Mouse (Mus musculus) CH12.LX (cell line): ENCODE measurements around the gene Gm10271. TPM values are rescaled to one million over a fixed set of nuclear protein-coding genes. Genes with fewer than 3 reads are reported as not detected.
A peak's percentile ranks its signal among the peaks of the same experiment; 100 is the strongest.

Source experiments
- DNase-seq: peaks from one replicate; pipeline ENCODE4 v3.0.0-alpha.2; 2013; ENCODE audit errors: extremely low read depth
- H3K27ac ChIP-seq: 2 replicates; pipeline ENCODE4 v1.5.1; 2012; ENCODE audit warnings: low read depth, mild to moderate bottlenecking, control low read depth, moderate library complexity; ENCODE audit not compliant: insufficient read depth
- H3K27me3 ChIP-seq: replicated peaks from 2 replicates; pipeline ENCODE3; 2012; ENCODE audit warnings: inconsistent platforms
- H3K36me3 ChIP-seq, 2 experiments: replicated peaks in 1 of 2; 2 replicates each; pipeline versions ENCODE3 to v1.6.1; 2012; ENCODE audit warnings: inconsistent platforms in 1 of 2, low read length in 1 of 2, mild to moderate bottlenecking in 1 of 2, mixed read lengths in 1 of 2, moderate library complexity in 1 of 2; ENCODE audit not compliant: control insufficient read depth in 1 of 2, insufficient read depth in 1 of 2
- H3K4me1 ChIP-seq, 2 experiments: 2 replicates each; pipeline ENCODE4 v1.6.1; 2012; ENCODE audit warnings: inconsistent platforms in 1 of 2, moderate library complexity in 1 of 2; ENCODE audit not compliant: insufficient read depth in 2 of 2, control insufficient read depth in 1 of 2
- H3K4me2 ChIP-seq: 2 replicates; pipeline ENCODE4 v1.6.1; 2012; ENCODE audit warnings: low read depth, mild to moderate bottlenecking, control low read depth; ENCODE audit not compliant: poor library complexity, insufficient read depth, severe bottlenecking
- H3K4me3 ChIP-seq, 3 experiments: fragments of 150-350 bp in 1 of 3; sonication (generic) in 1 of 3; replicated peaks in 1 of 3; 2 replicates each; pipeline versions ENCODE3 to v1.5.1; 2011 to 2012; ENCODE audit warnings: low read depth in 2 of 3, low read length in 2 of 3, mild to moderate bottlenecking in 2 of 3, moderate library complexity in 2 of 3, control low read depth in 1 of 3, improper control_type of control experiment in 1 of 3, inconsistent platforms in 1 of 3, mixed read lengths in 1 of 3; ENCODE audit not compliant: poor library complexity in 1 of 3
- H3K79me2 ChIP-seq: replicated peaks from 2 replicates; pipeline ENCODE4 v1.6.1; 2012; ENCODE audit warnings: mild to moderate bottlenecking, moderate library complexity; ENCODE audit not compliant: control insufficient read depth, poor library complexity, insufficient read depth, severe bottlenecking; ENCODE audit errors: extremely low read depth
- H3K9ac ChIP-seq: 2 replicates; pipeline ENCODE4 v1.6.1; 2012; ENCODE audit warnings: low read depth, mild to moderate bottlenecking, control low read depth, moderate library complexity; ENCODE audit not compliant: insufficient read depth
- H3K9me3 ChIP-seq: replicated peaks from 2 replicates; pipeline ENCODE3; 2012; ENCODE audit warnings: low read length, inconsistent platforms, mixed read lengths
- CHD2 ChIP-seq: IDR thresholded peaks from 2 replicates; pipeline ENCODE4 v1.6.1; 2011; ENCODE audit warnings: low read length, improper control_type of control experiment
- CTCF ChIP-seq, 2 experiments: IDR thresholded peaks in 1 of 2; conservative IDR thresholded peaks in 1 of 2; 2 replicates each; pipeline ENCODE4 v1.5.1; 2011 to 2012; ENCODE audit warnings: low read depth in 2 of 2, low read length in 2 of 2, improper control_type of control experiment in 1 of 2, inconsistent platforms in 1 of 2, mild to moderate bottlenecking in 1 of 2, moderate library complexity in 1 of 2
- ELF1 ChIP-seq: IDR thresholded peaks from 2 replicates; pipeline ENCODE4 v1.6.1; 2014; ENCODE audit warnings: low read depth, mild to moderate bottlenecking, inconsistent platforms, low read length, improper control_type of control experiment
- ETS1 ChIP-seq: conservative IDR thresholded peaks from 2 replicates; pipeline ENCODE4 v1.6.1; 2012; ENCODE audit warnings: low read depth, mild to moderate bottlenecking, inconsistent platforms, low read length, improper control_type of control experiment, moderate library complexity
- HCFC1 ChIP-seq: IDR thresholded peaks from 2 replicates; pipeline ENCODE4 v1.6.1; 2012; ENCODE audit warnings: low read depth, mild to moderate bottlenecking, inconsistent platforms, low read length, improper control_type of control experiment
- JUND ChIP-seq: conservative IDR thresholded peaks from 2 replicates; pipeline ENCODE4 v1.6.1; 2011; ENCODE audit warnings: low read depth, low read length, improper control_type of control experiment
- MAFK ChIP-seq: IDR thresholded peaks from 2 replicates; pipeline ENCODE4 v1.6.1; 2011; ENCODE audit warnings: low read length, improper control_type of control experiment; ENCODE audit not compliant: insufficient replicate concordance
- MYC ChIP-seq: IDR thresholded peaks from 2 replicates; pipeline ENCODE4 v1.6.1; 2011; ENCODE audit warnings: low read depth, mild to moderate bottlenecking, improper control_type of control experiment, low read length
- NRF1 ChIP-seq: IDR thresholded peaks from 2 replicates; pipeline ENCODE4 v1.6.1; 2014; ENCODE audit warnings: low read depth, mild to moderate bottlenecking, inconsistent platforms, low read length, improper control_type of control experiment, moderate library complexity
- PAX5 ChIP-seq: IDR thresholded peaks from 2 replicates; pipeline ENCODE4 v1.6.1; 2012; ENCODE audit warnings: low read length, inconsistent platforms, mixed read lengths
- POLR2AphosphoS2 ChIP-seq: IDR thresholded peaks from 2 replicates; pipeline ENCODE4 v1.6.1; 2011; ENCODE audit warnings: low read depth, low read length, improper control_type of control experiment
- RAD21 ChIP-seq: IDR thresholded peaks from 2 replicates; pipeline ENCODE4 v1.6.1; 2011; ENCODE audit warnings: low read depth, mild to moderate bottlenecking, low read length, improper control_type of control experiment, moderate library complexity
- SIN3A ChIP-seq: IDR thresholded peaks from 2 replicates; pipeline ENCODE4 v1.6.1; 2012; ENCODE audit warnings: low read length, improper control_type of control experiment, inconsistent platforms
- SMC3 ChIP-seq: IDR thresholded peaks from 2 replicates; pipeline ENCODE4 v1.6.1; 2011; ENCODE audit warnings: low read depth, low read length, improper control_type of control experiment
- TCF12 ChIP-seq: IDR thresholded peaks from 2 replicates; pipeline ENCODE4 v1.6.1; 2014; ENCODE audit warnings: low read depth, mild to moderate bottlenecking, inconsistent platforms, low read length, improper control_type of control experiment
- USF2 ChIP-seq: conservative IDR thresholded peaks from 2 replicates; pipeline ENCODE4 v1.6.1; 2011; ENCODE audit warnings: low read depth, low read length, improper control_type of control experiment
- ZC3H11A ChIP-seq: IDR thresholded peaks from 2 replicates; pipeline ENCODE4 v1.6.1; 2012; ENCODE audit warnings: low read depth, mild to moderate bottlenecking, inconsistent platforms, low read length, improper control_type of control experiment
- ZNF384 ChIP-seq: IDR thresholded peaks from 2 replicates; pipeline ENCODE4 v1.6.1; 2012; ENCODE audit warnings: low read depth, low read length, improper control_type of control experiment, inconsistent platforms
- dilution Hi-C: fragments of 300-500 bp; cut with MboI; formaldehyde crosslinking; loops from 2 replicates; pipeline ENCODE4 v1.14.3; 2020; ENCODE audit warnings: low sequenced_read_pairs; ENCODE audit not compliant: extremely low pct_unique_long_range_greater_than_20kb, extremely low pct_ligation_motif_present
- in situ Hi-C: fragments of 300-500 bp; cut with MboI; formaldehyde crosslinking; loops from 3 replicates; pipeline ENCODE4 v1.14.3; 2019; ENCODE audit warnings: low sequenced_read_pairs, low pct_ligation_motif_present, low pct_unique_long_range_greater_than_20kb, mixed read lengths
- polyA plus RNA-seq: library from polyadenylated mRNA; unstranded; fragments of >175 nt; gene quantifications from 2 replicates; pipeline ENCODE4 v1.2.1, GENCODE M21; 2012; ENCODE audit warnings: low read depth; ENCODE audit not compliant: insufficient read length
- total RNA-seq, 2 experiments: library from RNA; depleted of rRNA; stranded (reverse); fragments of 300-350 nt in 1 of 2; fragments of >200 nt in 1 of 2; gene quantifications; 2 replicates each; pipeline ENCODE4 v1.2.3; 2012 to 2014

Gene Gm10271
- total and polyA plus RNA-seq, 3 experiments: not detected

DNA sequence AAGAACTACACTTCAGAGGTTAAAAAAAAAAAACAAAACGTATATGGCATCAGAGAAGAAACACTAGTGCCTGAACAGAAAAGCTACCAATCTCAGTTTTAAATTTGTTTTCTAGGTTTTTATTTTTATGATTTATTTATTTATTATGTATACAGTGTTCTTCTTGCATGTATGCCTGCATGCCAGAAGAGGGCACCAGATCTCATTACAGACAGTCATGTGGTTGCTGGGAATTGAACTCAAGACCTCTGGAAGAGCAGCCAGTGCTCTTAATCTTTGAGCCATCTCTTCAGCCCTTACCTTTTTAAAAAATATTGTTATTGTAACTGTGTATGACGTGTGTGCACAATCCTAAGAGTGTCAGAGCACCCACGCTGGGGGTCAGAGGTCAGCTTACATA lies 28.3 kb downstream of the Gm10271 start:
- DNase-seq: no peak
- no peak overlapping the region for H3K27ac ChIP-seq
- peaks cover 0 to 3% of the 10 kb centered on the region in 2 experiments; a peak in 2 of 4 replicates for H3K4me1 ChIP-seq
- no peak overlapping the region for H3K9ac ChIP-seq
- H3K79me2 ChIP-seq: no peaks in the 10 kb centered on the region; the same call in 1 of the 2 replicates
- peaks cover under 1 to 14% of the 10 kb centered on the region in 2 experiments for H3K36me3 ChIP-seq
- peak in 1 of 2 experiments; percentile 49; a peak in 2 of 4 replicates for TF ChIP-seq CTCF (conservative IDR thresholded peaks at IDR 0.05 in 1 of 2, IDR thresholded peaks at IDR 0.05 in 1 of 2; ENCODE audit: low read depth in 2 of 2, low read length in 2 of 2)
- 0 out of 2 replicates have a peak, but pooled peaks have one; percentile 21 for TF ChIP-seq MYC
- no peak for TF ChIP-seq PAX5
- TF ChIP-seq CHD2: no peak
- peak; percentile 29 for TF ChIP-seq SMC3
- TF ChIP-seq RAD21: peak; percentile 21
- no peak for TF ChIP-seq JUND
- in situ Hi-C loops (loop anchor here (25.0 kb wide), 1 partner anchor 268 kb away; the partner anchor contains the start of gene Yeats4), dilution Hi-C loops (no loop called here)
- no peak overlapping the region for H3K4me2 ChIP-seq
- peaks cover 2% of the 10 kb centered on the region for H3K27me3 ChIP-seq
- peaks cover 10% of the 10 kb centered on the region for H3K9me3 ChIP-seq
- H3K4me3 ChIP-seq: no peak overlapping the region

- no peaks in the 10 kb centered on the region for H3K27me3 ChIP-seq
- peaks cover 9 to 25% of the 10 kb centered on the region in 2 experiments for H3K36me3 ChIP-seq
- H3K9ac ChIP-seq: no peak overlapping the region
- TF ChIP-seq CHD2: no peak
- no peak for TF ChIP-seq NRF1
- TF ChIP-seq CTCF (conservative IDR thresholded peaks at IDR 0.05 in 1 of 2, IDR thresholded peaks at IDR 0.05 in 1 of 2; ENCODE audit: low read depth in 2 of 2, low read length in 2 of 2): peak in 1 of 2 experiments; percentile 46; a peak in 3 of 4 replicates
- peak; percentile 21 for DNase-seq
- H3K4me3 ChIP-seq: no peak overlapping the region
- no peak overlapping the region for H3K4me2 ChIP-seq
- H3K9me3 ChIP-seq: peaks cover 10% of the 10 kb centered on the region
- no peaks in the 10 kb centered on the region for H3K4me1 ChIP-seq
- in situ Hi-C loops: loop anchor here (25.0 kb wide), 1 partner anchor 269 kb away; the partner anchor contains the start of gene Yeats4
- dilution Hi-C loops: no loop called here
- no peaks in the 10 kb centered on the region; the same call in 1 of the 2 replicates for H3K79me2 ChIP-seq
- H3K27ac ChIP-seq: no peak overlapping the region
Observed at GRCm38 (mm10) chr10:116943025-116943424, 29.4 kb downstream of the Gm10271 start.

DNA sequence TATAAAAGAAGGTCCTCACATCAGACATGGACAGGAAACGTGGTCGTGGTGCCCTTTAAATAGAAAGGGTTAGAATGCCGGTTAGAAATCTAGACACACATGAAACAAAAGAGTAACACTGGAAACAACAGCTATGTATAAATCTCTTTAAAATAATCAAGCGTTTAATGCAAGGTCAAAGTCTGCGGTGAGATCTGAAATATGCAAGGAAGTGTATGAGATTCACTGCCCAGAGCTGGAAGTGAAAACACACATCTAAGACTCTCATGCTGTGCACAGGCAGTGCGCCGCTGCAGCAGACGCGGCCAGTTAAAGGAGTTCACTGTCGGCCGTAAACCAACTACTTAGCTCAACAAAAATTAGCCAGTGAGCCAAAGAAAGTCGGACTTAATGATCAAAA lies 37.4 kb downstream of the Gm10271 start:
- DNase-seq: no peak
- H3K4me1 ChIP-seq: peaks cover 0 to 23% of the 10 kb centered on the region in 2 experiments; a peak in 2 of 4 replicates
- no peak overlapping the region for H3K4me3 ChIP-seq
- in situ Hi-C loops (loop anchor here (25.0 kb wide), 1 partner anchor 277 kb away; the partner anchor contains the start of gene Yeats4), dilution Hi-C loops (no loop called here)
- H3K27ac ChIP-seq: no peak overlapping the region
- no peak overlapping the region for H3K4me2 ChIP-seq
- no peaks in the 10 kb centered on the region for H3K27me3 ChIP-seq
- TF ChIP-seq SIN3A (no peak), MAFK (no peak), POLR2AphosphoS2 (no peak), CTCF (conservative IDR thresholded peaks at IDR 0.05 in 1 of 2, IDR thresholded peaks at IDR 0.05 in 1 of 2; ENCODE audit: low read depth in 2 of 2, low read length in 2 of 2) (no peak), TCF12 (no peak), HCFC1 (no peak), PAX5 (no peak), ZC3H11A (no peak), CHD2 (no peak), ETS1 (no peak), ZNF384 (no peak), ELF1 (no peak), JUND (no peak), NRF1 (no peak), USF2 (no peak)
- H3K9ac ChIP-seq: no peak overlapping the region
- H3K36me3 ChIP-seq: peaks cover 14 to 58% of the 10 kb centered on the region in 2 experiments
- H3K9me3 ChIP-seq: no peaks in the 10 kb centered on the region
- H3K79me2 ChIP-seq: no peaks in the 10 kb centered on the region
